Mouse (Mus musculus) CH12.LX (cell line): ENCODE measurements at regions not wholly inside any gene's neighbourhood (a gene's known extent, or its start where the extent isn't known, plus 50 kb on each side); places are given as distances from the start of the nearest gene placed in this dataset.

Source experiments
- CHD2 ChIP-seq: IDR thresholded peaks from 2 replicates; pipeline ENCODE4 v1.6.1; 2011; ENCODE audit warnings: low read length, improper control_type of control experiment
- CTCF ChIP-seq, 2 experiments: IDR thresholded peaks in 1 of 2; conservative IDR thresholded peaks in 1 of 2; 2 replicates each; pipeline ENCODE4 v1.5.1; 2011 to 2012; ENCODE audit warnings: low read depth in 2 of 2, low read length in 2 of 2, improper control_type of control experiment in 1 of 2, inconsistent platforms in 1 of 2, mild to moderate bottlenecking in 1 of 2, moderate library complexity in 1 of 2
- E2F4 ChIP-seq: IDR thresholded peaks from 2 replicates; pipeline ENCODE4 v1.6.1; 2011; ENCODE audit warnings: low read depth, low read length, improper control_type of control experiment; ENCODE audit not compliant: insufficient replicate concordance
- ELF1 ChIP-seq: IDR thresholded peaks from 2 replicates; pipeline ENCODE4 v1.6.1; 2014; ENCODE audit warnings: low read depth, mild to moderate bottlenecking, inconsistent platforms, low read length, improper control_type of control experiment
- EP300 ChIP-seq: IDR thresholded peaks from 2 replicates; pipeline ENCODE4 v1.6.1; 2011; ENCODE audit warnings: low read length, improper control_type of control experiment
- ETS1 ChIP-seq: conservative IDR thresholded peaks from 2 replicates; pipeline ENCODE4 v1.6.1; 2012; ENCODE audit warnings: low read depth, mild to moderate bottlenecking, inconsistent platforms, low read length, improper control_type of control experiment, moderate library complexity
- JUN ChIP-seq: IDR thresholded peaks from 2 replicates; pipeline ENCODE4 v1.6.1; 2011; ENCODE audit warnings: low read depth, mild to moderate bottlenecking, low read length, improper control_type of control experiment, moderate library complexity; ENCODE audit not compliant: insufficient read depth
- NRF1 ChIP-seq: IDR thresholded peaks from 2 replicates; pipeline ENCODE4 v1.6.1; 2014; ENCODE audit warnings: low read depth, mild to moderate bottlenecking, inconsistent platforms, low read length, improper control_type of control experiment, moderate library complexity
- POLR2A ChIP-seq: IDR thresholded peaks from 2 replicates; pipeline ENCODE4 v1.6.1; 2011; ENCODE audit warnings: low read depth, mild to moderate bottlenecking, improper control_type of control experiment, low read length
- RAD21 ChIP-seq: IDR thresholded peaks from 2 replicates; pipeline ENCODE4 v1.6.1; 2011; ENCODE audit warnings: low read depth, mild to moderate bottlenecking, low read length, improper control_type of control experiment, moderate library complexity
- RCOR1 ChIP-seq: conservative IDR thresholded peaks from 2 replicates; pipeline ENCODE4 v1.6.1; 2012; ENCODE audit warnings: low read depth, mild to moderate bottlenecking, inconsistent platforms, low read length, improper control_type of control experiment
- SMC3 ChIP-seq: IDR thresholded peaks from 2 replicates; pipeline ENCODE4 v1.6.1; 2011; ENCODE audit warnings: low read depth, low read length, improper control_type of control experiment
- TBP ChIP-seq: conservative IDR thresholded peaks from 2 replicates; pipeline ENCODE4 v1.6.1; 2011; ENCODE audit warnings: low read depth, low read length, improper control_type of control experiment
- ZC3H11A ChIP-seq: IDR thresholded peaks from 2 replicates; pipeline ENCODE4 v1.6.1; 2012; ENCODE audit warnings: low read depth, mild to moderate bottlenecking, inconsistent platforms, low read length, improper control_type of control experiment

DNA sequence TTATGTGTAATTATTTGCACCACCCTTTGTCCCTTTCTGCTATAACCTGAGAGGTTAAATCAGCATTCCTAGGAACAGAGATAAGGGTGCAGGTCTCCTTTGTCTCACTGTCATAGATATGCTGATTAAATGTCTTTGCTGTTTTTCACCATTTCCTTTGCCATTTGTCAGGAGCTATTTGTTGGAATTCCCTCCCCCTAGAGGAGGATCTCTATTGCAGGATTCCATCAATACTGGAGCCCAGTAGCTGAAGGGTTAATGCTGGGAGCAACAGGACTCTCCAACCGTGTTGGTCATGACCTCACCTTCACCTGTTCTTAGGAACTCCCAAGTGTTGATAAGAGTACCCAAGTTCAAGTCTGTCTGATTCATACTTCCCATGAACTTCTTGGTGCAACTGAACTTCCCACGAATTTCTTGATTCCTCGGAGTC, 172.0 kb upstream of the Plxnc1 start:
- TF ChIP-seq RAD21: no peak
- no peak for TF ChIP-seq POLR2A
- TF ChIP-seq ZC3H11A: no peak
- TF ChIP-seq E2F4: no peak
- no peak for TF ChIP-seq CTCF (conservative IDR thresholded peaks at IDR 0.05 in 1 of 2, IDR thresholded peaks at IDR 0.05 in 1 of 2; ENCODE audit: low read depth in 2 of 2, low read length in 2 of 2)
- no peak for TF ChIP-seq CHD2
- TF ChIP-seq ETS1: no peak
- no peak for TF ChIP-seq EP300
- no peak for TF ChIP-seq RCOR1
- TF ChIP-seq JUN: no peak
- no peak for TF ChIP-seq ELF1
- no peak for TF ChIP-seq SMC3
- TF ChIP-seq NRF1: no peak
- no peak for TF ChIP-seq TBP
